In genomic region chr6:148946881-148947405, GRCm38 (mm10) we compare ENCODE assay signal across 8 mouse cellular contexts. TPM values are rescaled to one million over a fixed set of nuclear protein-coding genes. Genes with fewer than 3 reads are reported as not detected.
DNase-seq lines count a peak whose midpoint lies in the region; ATAC-seq lines count a peak whose summit lies in the region.

No protein-coding gene starts in this region.

- peaks cover 23% of the 10 kb centered on the region for H3K4me1 ChIP-seq in kidney, embryonic 15.5 days
- H3K4me1 ChIP-seq in intestine, embryonic 14.5 days (replicated peaks; ENCODE audit: control insufficient read depth, insufficient read depth, low read length) = peaks cover 3% of the 10 kb centered on the region; the same call in 1 of the 2 replicates
- H3K4me1 ChIP-seq in midbrain, embryonic 15.5 days = peaks cover 16% of the 10 kb centered on the region

- H3K4me3 ChIP-seq in kidney, embryonic 15.5 days (replicated peaks) = peak overlapping the region; percentile 80
- peak overlapping the region; percentile 68 for H3K4me3 ChIP-seq in intestine, embryonic 14.5 days (ENCODE audit: low read depth, low read length)
- peak overlapping the region; percentile 75 for H3K4me3 ChIP-seq in midbrain, embryonic 15.5 days

- H3K36me3 ChIP-seq in kidney, embryonic 15.5 days = 0 out of 2 replicates have a peak, but pooled peaks cover 5% of the 10 kb centered on the region
- 0 out of 2 replicates have a peak, but pooled peaks cover 3% of the 10 kb centered on the region for H3K36me3 ChIP-seq in intestine, embryonic 14.5 days (ENCODE audit: control insufficient read depth, insufficient read depth, low read length)
- H3K36me3 ChIP-seq in midbrain, embryonic 15.5 days (replicated peaks) = no peaks in the 10 kb centered on the region

- H3K9ac ChIP-seq in kidney, embryonic 15.5 days = peak overlapping the region; percentile 53
- peak overlapping the region; percentile 61 for H3K9ac ChIP-seq in intestine, embryonic 14.5 days (ENCODE audit: low read length)
- peak overlapping the region; percentile 57; the same call in 1 of the 2 replicates for H3K9ac ChIP-seq in midbrain, embryonic 15.5 days

- H3K27ac ChIP-seq in kidney, embryonic 15.5 days = peak overlapping the region; percentile 97
- peak overlapping the region; percentile 95 for H3K27ac ChIP-seq in intestine, embryonic 14.5 days (ENCODE audit: low read depth)
- peak overlapping the region; percentile 83; the same call in 1 of the 2 replicates for H3K27ac ChIP-seq in midbrain, embryonic 15.5 days

- 20% methylated on average over 11 of the region's 11 CpGs for WGBS in kidney, embryonic 15.5 days
- WGBS in intestine, embryonic 14.5 days = 35% methylated on average over 11 of the region's 11 CpGs
- 23% methylated on average over 11 of the region's 11 CpGs for WGBS in midbrain, embryonic 15.5 days

- no peak for DNase-seq in kidney, adult 8-10 months
- peak; percentile 55 for DNase-seq in embryo, embryonic 10 days (ENCODE audit: low spot score)
- no peak for DNase-seq in intestine, embryonic 14.5 days (ENCODE audit: low spot score)
- no peak for DNase-seq in thymus, postnatal 0 days (ENCODE audit: low spot score)
- DNase-seq in layer of hippocampus, adult 9-11 months = no peak
- DNase-seq in left cerebral cortex, adult 9 months (ENCODE audit: low spot score in 2 of 2) = no peak

- no peak; the same call in 1 of the 2 replicates for ATAC-seq in kidney, embryonic 15.5 days (replicated peaks; ENCODE audit: low FRiP score)
- peak; percentile 12; the same call in 1 of the 2 replicates for ATAC-seq in intestine, embryonic 14.5 days (replicated peaks; ENCODE audit: low FRiP score, low TSS enrichment, low read depth)
- peak; percentile 10 for ATAC-seq in midbrain, embryonic 15.5 days (replicated peaks)

- no peaks in the 10 kb centered on the region for H3K9me3 ChIP-seq in kidney, embryonic 15.5 days (replicated peaks)
- no peaks in the 10 kb centered on the region for H3K9me3 ChIP-seq in intestine, embryonic 14.5 days (ENCODE audit: control insufficient read depth, low read length)
- H3K9me3 ChIP-seq in midbrain, embryonic 15.5 days = no peaks in the 10 kb centered on the region

- no peaks in the 10 kb centered on the region for H3K27me3 ChIP-seq in kidney, embryonic 15.5 days
- no peaks in the 10 kb centered on the region for H3K27me3 ChIP-seq in intestine, embryonic 14.5 days (replicated peaks; ENCODE audit: control insufficient read depth, insufficient read depth, low read length)
- 0 out of 2 replicates have a peak, but pooled peaks cover 3% of the 10 kb centered on the region for H3K27me3 ChIP-seq in midbrain, embryonic 15.5 days (replicated peaks)

- peak overlapping the region; percentile 79 for H3K4me2 ChIP-seq in kidney, embryonic 15.5 days
- H3K4me2 ChIP-seq in intestine, embryonic 14.5 days (ENCODE audit: low read length) = peak overlapping the region; percentile 77
- peak overlapping the region; percentile 84 for H3K4me2 ChIP-seq in midbrain, embryonic 15.5 days

RNA-seq across cellular contexts. Expression of gene Sinhcaf, which starts 0.7 kb away (rescaled TPM):
- 144 and 158 TPM in 2 replicates for polyA plus RNA-seq in kidney, embryonic 15.5 days (2015; fragmentation: Nextera tagmentation; extraction: Ambion mirVana)
- polyA plus RNA-seq in intestine, embryonic 14.5 days (2014; fragmentation: Nextera tagmentation; extraction: Ambion mirVana) = 131 and 150 TPM in 2 replicates
- 52.1 and 57.9 TPM in 2 replicates for polyA plus RNA-seq in midbrain, embryonic 15.5 days (2015; fragmentation: Nextera tagmentation; extraction: Ambion mirVana)
- 79.5 and 80.9 TPM in 2 replicates for polyA plus RNA-seq in thymus, postnatal 0 days (2015; fragmentation: Nextera tagmentation; extraction: Ambion mirVana)

RNA-seq across cellular contexts. Expression of gene Caprin2, which starts 50.9 kb away (rescaled TPM):
- polyA plus RNA-seq in kidney, embryonic 15.5 days (2015; fragmentation: Nextera tagmentation; extraction: Ambion mirVana) = 17.1 and 19.5 TPM in 2 replicates
- 11.4 and 13.7 TPM in 2 replicates for polyA plus RNA-seq in intestine, embryonic 14.5 days (2014; fragmentation: Nextera tagmentation; extraction: Ambion mirVana)
- 11.0 and 14.2 TPM in 2 replicates for polyA plus RNA-seq in midbrain, embryonic 15.5 days (2015; fragmentation: Nextera tagmentation; extraction: Ambion mirVana)
- 7.2 and 7.6 TPM in 2 replicates for polyA plus RNA-seq in thymus, postnatal 0 days (2015; fragmentation: Nextera tagmentation; extraction: Ambion mirVana)
